Mouse (Mus musculus): ENCODE measurements at regions not wholly inside any gene's neighbourhood (a gene's known extent, or its start where the extent isn't known, plus 50 kb on each side); places are given as distances from the start of the nearest gene placed in this dataset.

GRCm38 (mm10) chr4:54282934-54283333 is 457.1 kb downstream of the Tmem38b start:
- no peak for DNase-seq (ENCODE audit: low spot score in 2 of 2)

GRCm38 (mm10) chr4:54313804-54314203 is 488.0 kb downstream of the Tmem38b start:
- no peak for DNase-seq (ENCODE audit: low spot score in 2 of 2)

GRCm38 (mm10) chr4:54324851-54325250 is 499.0 kb downstream of the Tmem38b start:
- DNase-seq (ENCODE audit: low spot score in 2 of 2), result no peak

DNA sequence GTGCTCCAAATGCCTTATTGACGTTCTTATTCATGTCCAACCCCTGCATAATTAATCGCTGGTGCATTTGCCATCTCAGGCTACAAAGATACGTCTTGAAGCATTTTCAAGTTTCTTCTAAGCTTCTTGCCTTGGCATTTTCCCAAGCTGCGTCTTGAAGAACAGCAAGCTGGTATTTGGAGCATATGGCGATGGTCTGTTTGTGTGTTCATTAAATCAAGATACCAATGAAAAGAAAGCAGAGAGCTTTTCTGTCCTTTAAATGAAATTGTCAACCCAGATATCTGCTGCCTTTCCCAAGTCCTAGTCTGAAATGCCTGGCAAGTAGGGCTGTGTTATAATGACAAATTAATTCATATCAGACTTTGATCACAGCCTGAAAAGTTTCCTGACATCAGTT is 502.4 kb downstream of the Tmem38b start:
- DNase-seq (ENCODE audit: low spot score in 2 of 2), result no peak

DNA sequence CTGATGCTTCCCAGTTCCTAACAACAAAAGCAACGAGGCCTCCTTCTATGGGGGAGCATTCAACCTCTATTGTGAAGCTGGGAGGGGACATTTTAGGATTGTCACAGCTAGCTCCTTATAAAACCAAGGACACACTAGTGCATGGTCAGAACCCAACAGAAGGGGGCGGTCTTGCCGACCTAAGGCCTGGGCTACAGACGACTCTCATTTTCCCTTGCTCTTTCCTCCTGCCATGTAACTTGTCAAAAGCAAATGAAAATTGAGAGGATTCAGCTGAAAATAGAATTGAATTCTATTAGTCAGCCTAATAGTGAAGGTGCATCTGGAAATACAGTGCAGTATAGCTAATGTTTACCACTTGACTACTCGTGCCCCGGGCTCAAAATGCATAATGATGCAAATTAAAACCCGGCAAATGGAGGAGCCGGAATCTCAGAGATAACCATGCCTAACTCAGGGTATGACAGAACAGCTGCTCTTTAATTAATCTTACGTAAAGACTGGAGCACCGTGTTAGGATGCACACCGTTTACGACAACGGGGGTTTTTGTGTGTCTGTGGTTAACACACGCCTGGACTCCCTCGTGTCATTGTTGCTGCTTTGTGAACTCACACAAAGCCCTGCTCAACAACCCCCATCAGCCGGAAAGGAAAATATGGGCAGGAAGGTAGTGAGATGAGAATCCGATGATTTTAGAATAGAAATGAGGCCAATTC is 503.0 kb downstream of the Tmem38b start:
- DNase-seq (ENCODE audit: low spot score in 2 of 2), result peak in 1 of 2 experiments; percentile 39

GRCm38 (mm10) chr4:54330686-54331085 is 504.8 kb downstream of the Tmem38b start:
- DNase-seq (ENCODE audit: low spot score in 2 of 2), result no peak

DNA sequence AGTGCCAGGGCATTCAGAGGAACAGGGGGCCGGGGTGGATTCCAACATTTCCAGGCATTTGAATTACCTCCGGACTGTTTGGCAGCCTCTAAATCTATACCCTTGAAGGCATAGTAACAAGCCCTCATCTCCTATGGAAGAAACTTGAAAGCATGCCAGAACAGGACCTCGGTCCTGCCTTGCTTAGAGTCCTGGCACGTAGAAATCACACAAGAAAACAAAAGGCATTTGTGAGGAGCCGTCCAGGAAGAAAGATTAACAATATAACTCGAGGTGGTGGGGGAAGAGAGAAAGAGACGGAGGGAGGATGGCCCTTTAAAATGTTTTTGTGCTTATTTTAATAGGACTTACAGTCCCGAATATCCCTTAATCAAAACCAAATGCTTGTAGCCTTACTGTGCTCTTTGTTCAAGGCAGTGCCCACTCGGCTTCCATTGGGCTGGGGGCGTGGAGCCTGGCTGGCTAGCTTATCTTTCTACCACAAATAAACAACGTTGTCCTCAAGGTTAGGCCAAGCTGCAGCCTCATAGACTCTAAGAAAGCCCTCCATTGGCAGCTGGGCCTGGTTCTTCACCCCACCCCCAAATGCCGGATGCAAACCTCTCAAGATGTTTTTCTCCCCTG is 505.9 kb downstream of the Tmem38b start:
- no peak for DNase-seq (ENCODE audit: low spot score in 2 of 2)

DNA sequence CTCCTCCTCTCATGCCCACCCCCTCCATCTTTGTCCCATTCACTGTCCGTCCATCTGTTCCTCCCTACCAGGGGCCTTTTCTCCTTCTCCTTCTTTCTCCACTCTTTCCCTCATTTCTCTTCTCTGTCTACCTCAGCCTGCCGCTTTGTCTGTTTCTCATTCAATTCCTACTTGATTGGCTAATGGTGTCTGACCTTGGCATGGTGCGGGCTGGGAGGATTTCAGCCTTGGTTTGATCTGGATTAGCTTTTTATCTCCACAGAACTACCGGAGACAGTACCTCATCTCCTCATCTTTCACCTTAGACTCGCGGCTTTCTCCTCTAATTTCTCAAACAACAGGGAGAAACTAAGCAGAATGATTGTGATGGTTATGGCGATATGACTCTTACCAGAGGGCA is 506.4 kb downstream of the Tmem38b start:
- DNase-seq (ENCODE audit: low spot score in 2 of 2), result no peak

GRCm38 (mm10) chr4:54338556-54338955 is 512.7 kb downstream of the Tmem38b start:
- no peak for DNase-seq (ENCODE audit: low spot score in 2 of 2)

DNA sequence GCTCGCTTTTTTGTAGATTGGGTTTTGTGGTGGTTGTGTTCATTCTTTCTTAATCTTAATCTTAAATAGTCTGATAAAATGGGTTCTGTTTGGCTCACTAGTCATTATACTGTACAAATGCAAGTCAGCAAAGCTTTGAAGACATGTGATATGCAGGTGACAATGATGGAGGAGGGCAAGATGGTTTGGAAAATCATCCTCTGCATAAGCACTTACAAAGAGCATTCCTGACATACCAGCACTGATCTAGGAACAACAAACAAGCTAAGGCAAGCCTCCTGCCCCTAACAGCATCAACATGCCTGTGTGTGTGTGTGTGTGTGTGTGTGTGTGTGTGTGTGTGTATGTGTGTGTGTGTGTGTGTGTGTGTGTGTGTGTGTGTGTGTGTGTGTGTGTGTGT is 514.3 kb downstream of the Tmem38b start:
- DNase-seq (ENCODE audit: low spot score in 2 of 2), result no peak

- no peak for DNase-seq (ENCODE audit: low spot score in 2 of 2)
These were observed 528.0 kb downstream of the Tmem38b start for GRCm38 (mm10) chr4:54353657-54354390.

- DNase-seq (ENCODE audit: low spot score in 2 of 2), result peak in 1 of 2 experiments; percentile 30
These were observed 528.5 kb downstream of the Tmem38b start for GRCm38 (mm10) chr4:54354391-54354726.

DNA sequence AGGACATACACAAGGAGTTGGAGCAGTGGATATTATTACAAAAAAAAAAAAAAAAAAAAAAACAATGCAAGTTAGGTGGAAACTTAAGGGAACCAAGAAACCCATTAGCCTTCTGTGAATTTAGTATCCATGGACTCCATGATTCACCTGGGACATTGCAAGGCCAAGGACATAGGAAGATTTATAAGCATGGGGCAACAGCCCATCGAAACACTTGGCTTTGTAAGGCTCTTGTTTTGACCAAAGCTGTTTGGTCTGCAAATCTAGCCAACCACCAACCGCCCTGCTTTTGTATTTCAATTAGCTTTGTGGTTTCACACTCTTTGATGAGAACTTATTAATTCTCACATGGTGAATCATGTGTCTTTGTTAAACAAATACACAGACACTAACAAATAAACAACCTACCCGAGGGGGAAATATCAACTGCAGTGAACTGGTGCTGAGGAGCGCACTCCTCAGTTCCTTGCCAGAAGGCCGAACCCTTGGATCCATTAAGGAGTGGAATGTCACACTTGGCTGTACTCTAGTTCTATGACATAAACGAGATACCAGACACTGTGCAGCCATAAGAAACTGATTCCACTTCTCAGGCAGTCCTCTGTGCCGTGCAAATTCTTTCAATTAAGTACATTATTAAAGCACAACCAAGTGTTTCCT is 529.7 kb downstream of the Tmem38b start:
- no peak for DNase-seq (ENCODE audit: low spot score in 2 of 2)

GRCm38 (mm10) chr4:54356041-54356427 is 530.2 kb downstream of the Tmem38b start:
- DNase-seq (ENCODE audit: low spot score in 2 of 2), result no peak

DNA sequence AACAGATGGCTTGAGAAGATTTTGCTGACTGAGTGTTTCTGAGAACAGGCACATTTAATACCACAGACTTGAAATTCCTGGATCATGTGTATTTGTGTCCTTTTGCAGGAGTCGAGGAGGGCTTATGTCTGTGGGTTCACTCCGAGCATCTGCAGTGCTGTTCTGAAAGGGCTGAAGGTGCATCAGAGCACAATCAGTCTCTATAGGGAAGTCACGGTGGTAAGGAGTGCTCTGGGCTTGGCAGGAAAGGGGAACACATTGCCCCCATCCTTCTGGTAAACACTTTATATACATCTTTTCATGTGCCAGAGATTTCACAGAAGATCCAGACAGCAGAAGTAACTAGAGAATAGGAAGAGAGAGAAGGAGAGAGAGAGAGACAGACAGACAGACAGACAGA is 545.1 kb downstream of the Tmem38b start:
- DNase-seq (ENCODE audit: low spot score in 2 of 2), result no peak

GRCm38 (mm10) chr4:54371418-54371957 is 545.6 kb downstream of the Tmem38b start:
- peak in 1 of 2 experiments; percentile 17 for DNase-seq (ENCODE audit: low spot score in 2 of 2)

- no peak for DNase-seq (ENCODE audit: low spot score in 2 of 2)
These were observed 547.8 kb downstream of the Tmem38b start for GRCm38 (mm10) chr4:54373606-54374005.

DNA sequence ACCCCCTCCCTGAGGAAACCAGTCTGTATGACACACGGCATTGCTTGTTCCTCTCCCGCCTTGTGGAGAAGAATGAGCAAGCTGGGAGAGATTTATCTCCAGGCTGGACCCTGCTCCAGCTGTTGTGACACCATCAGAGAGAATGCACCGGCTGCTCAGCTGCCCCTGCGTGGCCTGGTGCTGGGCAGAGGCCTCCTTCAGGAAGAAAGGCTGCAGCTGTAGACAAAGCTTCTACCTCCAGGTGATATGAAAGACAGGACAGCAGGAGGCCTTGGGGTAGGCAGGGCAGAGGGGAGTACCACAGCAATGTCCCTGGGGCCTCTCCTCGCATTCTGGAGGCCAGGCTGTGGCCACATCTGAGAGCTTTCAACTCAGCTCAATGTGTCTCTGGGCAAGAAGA is 548.6 kb downstream of the Tmem38b start:
- no peak for DNase-seq (ENCODE audit: low spot score in 2 of 2)

GRCm38 (mm10) chr4:54387460-54387859 is 557.4 kb upstream of the Zfp462 start:
- no peak for DNase-seq (ENCODE audit: low spot score in 2 of 2)

- no peak for DNase-seq (ENCODE audit: low spot score in 2 of 2)
These were observed 553.2 kb upstream of the Zfp462 start for GRCm38 (mm10) chr4:54391536-54392208.

DNA sequence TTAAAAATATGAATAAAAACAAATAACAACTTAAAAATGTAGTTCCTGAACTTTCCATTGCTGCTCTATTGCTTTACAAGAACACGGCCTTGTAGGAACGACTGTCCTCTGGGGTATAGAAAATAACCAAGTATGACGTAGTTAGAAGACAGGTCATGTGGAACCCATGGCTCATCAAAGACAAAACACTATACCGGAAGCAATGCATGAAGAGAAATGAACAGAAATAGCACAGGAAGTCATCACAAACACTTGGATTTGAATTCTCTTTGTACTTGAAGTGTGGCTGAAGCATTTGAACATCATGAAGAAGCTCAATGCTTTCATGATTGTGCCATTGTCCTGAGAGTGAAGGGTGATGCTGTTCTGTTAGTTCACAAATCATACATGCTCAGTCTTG is 538.7 kb upstream of the Zfp462 start:
- no peak for DNase-seq (ENCODE audit: low spot score in 2 of 2)

DNA sequence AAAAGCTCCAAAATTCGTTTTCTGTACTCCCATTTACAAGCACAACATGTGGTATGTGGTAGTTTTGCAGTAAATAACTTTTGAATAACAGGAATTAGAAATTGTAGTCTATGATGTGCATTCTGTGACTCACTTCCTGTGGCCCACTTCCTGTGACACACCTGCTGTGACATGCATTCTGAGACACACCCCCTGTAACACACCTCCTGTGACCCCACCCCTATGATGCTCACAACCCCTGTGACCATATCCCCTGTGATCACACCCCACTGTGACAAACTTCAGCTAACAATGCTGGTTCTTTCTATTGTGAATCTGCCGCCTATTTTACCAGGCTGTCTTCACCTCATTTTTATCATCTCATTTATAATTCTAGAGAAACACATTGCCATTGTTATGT is 536.9 kb upstream of the Zfp462 start:
- DNase-seq (ENCODE audit: low spot score in 2 of 2), result no peak

Measured in cerebellum, postnatal 4 days (tissue).